Mouse (Mus musculus): ENCODE data around the gene Klhl26.
"Not testable (repeated sequence)": the region's sequence is repeated elsewhere in the genome, so short reads cannot be mapped to it uniquely, and the experiment has no call there.

Klhl26 gene

DNA sequence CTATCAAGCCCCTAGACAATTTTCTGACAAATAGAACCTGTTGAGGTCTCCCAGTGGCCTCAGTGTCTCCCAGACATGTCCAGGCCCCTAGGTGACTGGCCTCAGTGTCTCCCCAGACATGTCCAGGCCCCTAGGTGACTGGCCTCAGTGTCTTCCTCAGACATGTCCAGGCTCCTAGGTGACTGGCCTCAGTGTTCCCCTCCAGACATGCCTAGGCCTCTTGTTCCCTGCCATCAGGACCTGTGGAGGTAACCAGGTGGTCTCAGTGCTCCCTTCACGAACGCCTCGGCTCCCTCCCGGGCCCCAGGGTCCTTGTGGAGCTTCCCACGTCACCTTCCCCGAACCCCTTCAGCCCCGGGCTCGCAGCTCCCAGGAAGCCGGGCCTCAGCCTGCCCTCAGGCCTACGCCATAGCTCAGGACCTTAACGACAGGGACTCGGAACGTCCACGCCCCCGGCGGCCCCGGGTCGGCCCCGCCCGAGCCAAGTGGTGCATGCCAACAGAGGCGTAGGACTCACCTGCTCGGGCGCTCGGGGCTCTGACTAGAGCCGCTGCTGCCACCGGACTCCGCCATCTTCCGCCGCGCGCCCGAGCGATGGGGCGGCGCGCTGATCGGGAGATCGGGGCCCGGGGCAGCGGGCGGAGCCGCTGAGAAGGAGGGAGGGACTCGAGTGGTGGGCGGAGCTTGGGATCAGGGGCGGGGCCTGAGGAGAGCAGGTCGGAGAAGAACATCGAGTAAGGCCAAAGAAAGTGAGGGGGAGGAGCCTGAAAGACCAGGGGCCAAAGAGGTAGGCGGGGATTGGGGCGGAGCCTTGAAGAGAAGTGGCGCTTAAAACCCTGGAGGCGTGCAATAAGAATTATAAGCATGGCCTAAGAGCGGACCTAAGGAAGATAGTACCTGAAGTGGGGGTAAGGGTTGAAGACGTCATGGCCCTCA, at the start of gene Klhl26:
Gene Klhl26 (minus strand): TSS at position 636 of the 936 bp plus-strand sequence.
- in situ Hi-C loops (cut with MboI; ENCODE audit: low pct_unique_long_range_greater_than_20kb in 1 of 2, low sequenced_read_pairs in 2 of 2, unreplicated experiment in 1 of 2) = no loop called here

DNA sequence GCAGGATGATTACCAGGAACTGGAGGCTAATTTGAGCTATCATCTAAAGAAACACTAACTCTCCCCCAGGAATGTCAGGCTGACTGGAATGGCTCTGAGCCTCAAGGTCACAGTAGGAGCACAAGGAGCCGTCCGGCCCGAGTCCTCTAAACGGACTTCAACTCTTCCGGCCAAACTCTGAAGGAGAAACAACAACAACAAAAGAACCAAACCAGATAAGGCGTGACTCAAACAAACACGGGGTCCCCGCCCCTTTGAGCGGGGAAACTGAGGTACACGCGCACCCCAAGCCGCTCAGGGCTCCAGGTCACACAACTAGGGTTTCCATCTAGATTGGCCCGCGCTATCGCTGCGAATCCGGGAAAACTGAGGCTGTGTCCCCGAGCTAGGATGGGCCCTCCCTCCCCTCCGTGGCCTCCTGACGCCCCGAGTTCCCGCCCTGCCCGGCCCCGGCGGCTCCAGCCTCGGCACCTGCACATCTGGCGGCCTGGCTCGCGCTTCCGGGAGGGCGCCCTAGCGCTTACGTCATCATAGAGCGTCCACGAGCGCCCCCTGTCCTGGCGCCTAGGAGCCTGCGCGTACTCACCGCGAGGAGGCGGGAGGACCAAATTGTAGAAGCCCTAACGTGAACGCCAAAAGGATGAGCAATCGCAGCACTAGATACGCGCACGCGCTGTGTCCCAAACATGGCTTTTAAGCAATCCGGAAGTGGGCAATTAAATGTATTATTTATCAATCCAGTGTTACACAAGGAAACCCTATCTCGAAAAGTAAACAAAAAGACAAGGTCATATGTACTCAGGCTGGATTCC, 46.0 kb upstream of the Klhl26 start:
- in situ Hi-C loops (cut with MboI; ENCODE audit: low pct_unique_long_range_greater_than_20kb in 1 of 2, low sequenced_read_pairs in 2 of 2, unreplicated experiment in 1 of 2) = no loop called here

DNA sequence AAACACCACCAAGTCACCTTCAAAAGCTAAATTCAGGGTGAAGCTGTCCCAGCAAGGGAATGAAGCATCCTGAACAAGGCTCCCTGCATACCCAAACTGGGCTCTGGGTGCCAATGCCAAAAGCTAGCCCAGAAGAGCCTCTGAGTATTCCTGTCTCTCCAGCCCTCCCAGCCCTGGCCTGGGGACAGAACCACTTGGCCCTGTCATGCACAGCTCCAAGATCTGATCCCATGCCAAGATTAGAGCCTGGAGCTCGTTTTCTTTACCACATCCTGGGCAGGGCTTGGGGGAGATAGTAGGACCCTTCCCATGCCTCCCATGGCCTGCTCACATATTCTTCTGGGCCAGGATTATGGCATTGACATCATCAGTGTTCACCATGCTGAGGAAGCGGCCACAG, 42.8 kb upstream of the Klhl26 start:
- in situ Hi-C loops (cut with MboI; ENCODE audit: low pct_unique_long_range_greater_than_20kb in 1 of 2, low sequenced_read_pairs in 2 of 2, unreplicated experiment in 1 of 2) = no loop called here

DNA sequence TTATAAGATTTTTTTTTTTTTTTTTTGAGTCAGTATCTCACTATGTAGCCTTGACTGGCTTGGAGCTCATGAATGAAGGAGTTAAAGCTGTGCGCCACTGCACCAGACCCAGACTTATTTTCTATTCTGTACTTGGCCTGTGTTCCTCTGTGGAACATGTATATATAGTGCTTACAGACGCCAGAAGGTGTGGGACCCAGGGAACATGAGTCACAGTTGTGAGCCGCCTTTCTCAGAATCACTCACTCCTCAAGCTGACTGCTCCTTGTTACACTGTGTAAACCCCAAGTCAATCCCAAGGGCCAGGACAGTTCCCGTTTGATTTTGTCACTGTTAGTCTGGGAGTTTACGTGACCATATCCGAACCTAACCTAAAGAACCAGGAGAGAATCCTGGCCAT, 42.3 kb upstream of the Klhl26 start:
- in situ Hi-C loops (cut with MboI; ENCODE audit: low pct_unique_long_range_greater_than_20kb in 1 of 2, low sequenced_read_pairs in 2 of 2, unreplicated experiment in 1 of 2) = no loop called here

DNA sequence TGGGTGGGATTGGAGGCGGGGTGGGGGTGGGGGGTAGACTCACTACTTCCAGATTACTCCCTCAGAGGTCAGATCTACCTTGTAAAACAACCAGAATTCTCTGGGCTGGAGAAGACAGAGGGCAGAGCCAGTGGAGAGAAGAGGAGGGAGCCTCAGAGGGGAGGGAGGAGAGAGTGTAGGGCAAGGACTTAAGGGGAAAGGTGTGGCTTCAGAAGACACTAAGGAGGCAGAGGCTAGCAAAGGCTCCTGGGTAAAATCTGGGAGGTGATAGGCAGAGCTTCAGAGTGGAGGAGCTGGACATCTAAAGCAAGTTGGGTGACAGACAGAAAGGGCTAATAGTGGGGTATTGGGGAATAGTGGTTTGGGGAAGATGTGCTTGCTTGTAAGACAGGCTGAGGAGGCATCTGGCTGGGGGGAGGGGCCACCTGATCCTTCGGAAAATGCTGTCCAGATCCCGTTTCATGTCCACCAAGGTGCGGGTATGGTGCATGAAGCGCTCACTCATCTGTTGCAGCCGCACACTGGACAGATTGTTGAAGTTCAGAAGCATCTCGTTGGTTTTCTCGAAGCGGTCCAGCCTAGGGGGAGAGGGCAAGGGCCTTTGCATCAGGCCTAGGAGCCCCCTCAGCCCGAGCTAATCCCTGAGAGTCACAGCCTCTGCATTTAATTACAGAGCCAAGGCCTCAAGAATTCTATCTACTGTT, 41.3 kb upstream of the Klhl26 start:
- in situ Hi-C loops (cut with MboI; ENCODE audit: low pct_unique_long_range_greater_than_20kb in 1 of 2, low sequenced_read_pairs in 2 of 2, unreplicated experiment in 1 of 2) = no loop called here

DNA sequence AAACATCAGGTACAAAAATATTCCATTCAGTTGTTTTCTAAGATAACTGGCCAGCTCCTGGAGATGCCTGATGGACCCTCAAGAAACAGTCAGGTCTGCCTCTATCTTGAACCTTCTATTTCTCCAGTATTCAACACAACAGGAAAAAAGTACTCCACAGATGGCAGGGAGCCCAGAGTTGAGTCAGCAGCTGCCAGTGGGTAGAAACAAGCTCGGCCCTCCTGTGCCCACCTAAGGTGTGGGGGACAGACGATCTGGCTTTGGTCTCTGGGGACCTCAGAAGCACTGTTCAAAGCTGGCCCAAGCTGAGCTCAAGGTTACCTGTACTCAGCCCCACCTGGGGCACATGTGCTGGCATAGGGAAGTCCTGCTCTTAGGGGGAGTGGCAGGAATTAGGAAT, 36.7 kb upstream of the Klhl26 start:
- in situ Hi-C loops (cut with MboI; ENCODE audit: low pct_unique_long_range_greater_than_20kb in 1 of 2, low sequenced_read_pairs in 2 of 2, unreplicated experiment in 1 of 2) = no loop called here

DNA sequence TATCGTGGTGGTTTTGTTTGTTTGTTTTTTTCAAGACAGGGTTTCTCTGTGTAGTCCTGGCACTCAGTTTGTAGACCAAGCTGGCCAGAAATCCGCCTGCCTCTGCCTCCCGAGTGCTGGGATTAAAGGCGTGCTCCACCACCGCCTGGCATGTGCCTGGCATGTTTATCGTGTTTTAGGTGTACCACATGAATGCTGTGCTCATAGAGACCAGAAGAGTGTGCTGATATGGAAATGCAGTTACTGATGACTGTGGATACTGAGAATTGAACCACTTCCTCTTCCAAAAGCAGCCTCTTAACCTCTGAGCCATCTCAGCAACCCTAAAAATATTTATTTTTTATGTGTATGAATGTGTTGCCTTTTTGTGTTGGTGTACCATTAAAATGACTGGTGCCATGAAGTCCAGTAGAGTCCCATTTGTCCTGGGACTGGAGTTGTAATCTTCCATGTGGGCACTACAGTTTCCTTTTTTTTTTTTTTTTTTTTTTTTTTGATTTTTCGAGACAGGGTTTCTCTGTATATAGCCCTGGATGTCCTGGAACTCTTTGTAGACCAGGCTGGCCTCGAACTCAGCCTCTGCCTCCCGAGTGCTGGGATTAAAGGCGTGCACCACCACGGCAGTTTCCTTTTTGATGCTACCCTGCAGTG, 35.6 kb upstream of the Klhl26 start:
- in situ Hi-C loops (cut with MboI; ENCODE audit: low pct_unique_long_range_greater_than_20kb in 1 of 2, low sequenced_read_pairs in 2 of 2, unreplicated experiment in 1 of 2) = no loop called here

DNA sequence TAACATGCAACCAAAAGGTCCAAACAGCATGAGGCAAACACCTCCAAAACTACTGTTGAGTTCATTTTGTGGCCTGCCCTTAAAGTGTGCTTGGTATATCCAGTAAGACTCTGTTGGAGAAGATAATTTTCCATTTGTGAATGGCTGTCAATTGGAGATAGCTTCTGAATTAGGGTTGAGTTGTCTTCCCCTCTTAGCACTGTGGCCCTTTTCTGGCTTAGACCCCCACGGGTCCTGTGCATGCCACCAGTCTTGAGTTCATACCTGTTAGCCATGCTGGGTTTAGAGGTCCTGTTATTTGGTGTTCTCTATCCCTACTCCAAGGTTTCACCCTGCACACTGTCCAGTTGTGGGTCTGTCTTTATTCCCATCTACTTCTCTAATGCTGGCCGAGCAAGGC, 35.0 kb upstream of the Klhl26 start:
- in situ Hi-C loops (cut with MboI; ENCODE audit: low pct_unique_long_range_greater_than_20kb in 1 of 2, low sequenced_read_pairs in 2 of 2, unreplicated experiment in 1 of 2) = no loop called here

DNA sequence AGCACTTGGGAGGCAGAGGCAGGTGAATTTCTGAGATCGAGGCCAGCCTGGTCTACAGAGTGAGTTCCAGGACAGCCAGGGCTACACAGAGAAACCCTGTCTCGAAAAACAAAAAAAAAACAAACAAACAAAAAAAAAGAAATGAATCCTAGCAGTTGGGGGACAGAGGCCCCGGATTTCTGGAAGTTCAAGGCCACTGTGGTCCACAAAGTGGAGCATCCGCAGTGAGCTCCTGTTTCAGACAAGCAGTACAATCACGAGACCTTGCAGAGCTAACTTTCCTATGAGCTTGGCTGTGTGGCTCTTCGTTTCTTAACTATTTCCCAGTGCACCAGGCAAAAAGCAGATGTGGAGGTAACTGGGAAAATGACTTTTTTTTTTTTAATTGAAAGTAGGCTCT, 34.4 kb upstream of the Klhl26 start:
- in situ Hi-C loops (cut with MboI; ENCODE audit: low pct_unique_long_range_greater_than_20kb in 1 of 2, low sequenced_read_pairs in 2 of 2, unreplicated experiment in 1 of 2) = not testable (repeated sequence)

DNA sequence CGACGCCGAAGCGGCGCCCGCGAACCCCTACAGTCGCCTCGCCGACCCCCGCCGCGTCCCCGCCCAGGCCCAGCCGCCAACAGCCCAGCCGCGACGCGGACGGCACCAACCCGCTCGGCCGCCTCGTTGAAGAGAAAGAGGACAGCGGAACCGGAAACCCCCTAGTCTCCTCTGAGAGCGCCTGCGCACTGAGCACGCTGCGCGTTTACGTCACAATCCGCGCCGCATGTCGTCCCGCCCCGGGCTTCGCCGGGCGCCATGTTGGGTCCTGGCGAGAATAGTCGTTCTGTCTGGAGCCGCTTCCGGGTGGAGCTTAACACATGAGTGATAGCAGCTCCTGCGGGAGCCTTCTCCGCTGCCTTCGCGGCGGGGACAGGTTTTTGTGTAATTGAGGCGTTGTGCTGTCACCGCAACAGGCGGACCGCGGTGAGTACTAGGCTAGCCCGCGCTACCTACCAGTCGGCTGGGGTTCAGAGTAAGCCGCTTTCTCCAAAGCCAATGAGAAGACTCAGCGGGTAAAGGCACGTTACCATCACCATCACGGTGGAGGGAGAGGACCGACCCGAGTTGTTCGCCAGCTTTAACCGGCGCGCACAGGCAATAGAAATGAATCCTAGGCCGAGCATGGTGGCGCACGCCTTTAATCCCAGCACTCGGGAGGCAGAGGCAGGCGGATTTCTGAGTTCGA, 33.6 kb upstream of the Klhl26 start, which contains the start of gene Uba52:
Gene Uba52 (minus strand): TSS at position 574 of the 688 bp plus-strand sequence.
- in situ Hi-C loops (cut with MboI; ENCODE audit: low pct_unique_long_range_greater_than_20kb in 1 of 2, low sequenced_read_pairs in 2 of 2, unreplicated experiment in 1 of 2) = no loop called here

DNA sequence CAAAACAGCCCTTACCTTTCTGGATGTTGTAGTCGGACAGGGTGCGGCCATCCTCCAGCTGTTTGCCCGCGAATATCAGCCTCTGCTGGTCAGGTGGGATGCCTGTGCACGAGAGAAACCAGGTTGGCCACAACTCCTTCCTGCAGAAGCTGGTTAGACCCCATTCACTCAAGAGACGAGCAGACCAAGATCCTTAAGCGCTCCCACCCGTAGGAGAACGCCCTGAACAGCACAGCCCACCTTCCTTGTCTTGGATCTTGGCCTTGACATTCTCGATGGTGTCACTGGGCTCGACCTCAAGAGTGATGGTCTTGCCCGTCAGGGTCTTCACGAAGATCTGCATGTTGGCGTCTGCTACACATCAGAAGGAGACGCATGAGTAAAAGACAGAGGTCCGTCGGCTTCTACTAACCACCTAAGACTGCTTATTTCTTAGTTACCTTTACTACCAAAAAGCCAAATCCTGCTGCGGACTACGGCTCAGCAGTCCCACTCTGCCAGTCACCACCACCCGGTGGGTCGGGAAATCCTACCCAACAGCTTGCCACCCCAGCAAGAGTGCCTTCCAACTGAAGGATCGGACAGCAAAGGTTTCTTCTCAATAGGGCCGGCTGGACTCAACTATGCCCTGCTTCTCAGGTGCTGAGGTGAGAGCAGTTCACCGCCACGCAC, 32.6 kb upstream of the Klhl26 start:
- in situ Hi-C loops (cut with MboI; ENCODE audit: low pct_unique_long_range_greater_than_20kb in 1 of 2, low sequenced_read_pairs in 2 of 2, unreplicated experiment in 1 of 2) = loop anchor here in 1 of 2 experiments (10.0 kb wide), 1 partner anchor 95 kb away; no protein-coding TSS in a partner anchor

DNA sequence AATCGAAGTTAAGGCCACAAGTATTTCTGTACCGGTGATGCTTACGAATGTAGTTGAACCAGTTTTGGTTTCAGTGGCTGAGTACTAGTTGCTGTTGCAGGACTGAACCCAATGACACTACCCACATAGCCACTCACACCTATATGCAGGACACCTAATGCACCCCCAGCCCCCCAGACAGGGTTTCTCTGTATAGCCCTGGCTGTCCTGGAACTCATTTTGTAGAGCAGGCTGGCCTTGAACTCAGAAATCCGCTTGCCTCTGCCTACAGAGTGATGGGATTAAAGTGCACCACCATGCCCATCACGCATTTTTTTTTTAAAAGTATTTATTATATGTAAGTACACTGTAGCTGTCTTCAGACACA, 30.2 kb upstream of the Klhl26 start:
- in situ Hi-C loops (cut with MboI; ENCODE audit: low pct_unique_long_range_greater_than_20kb in 1 of 2, low sequenced_read_pairs in 2 of 2, unreplicated experiment in 1 of 2) = loop anchor here in 1 of 2 experiments (10.0 kb wide), 1 partner anchor 92 kb away; no protein-coding TSS in a partner anchor

DNA sequence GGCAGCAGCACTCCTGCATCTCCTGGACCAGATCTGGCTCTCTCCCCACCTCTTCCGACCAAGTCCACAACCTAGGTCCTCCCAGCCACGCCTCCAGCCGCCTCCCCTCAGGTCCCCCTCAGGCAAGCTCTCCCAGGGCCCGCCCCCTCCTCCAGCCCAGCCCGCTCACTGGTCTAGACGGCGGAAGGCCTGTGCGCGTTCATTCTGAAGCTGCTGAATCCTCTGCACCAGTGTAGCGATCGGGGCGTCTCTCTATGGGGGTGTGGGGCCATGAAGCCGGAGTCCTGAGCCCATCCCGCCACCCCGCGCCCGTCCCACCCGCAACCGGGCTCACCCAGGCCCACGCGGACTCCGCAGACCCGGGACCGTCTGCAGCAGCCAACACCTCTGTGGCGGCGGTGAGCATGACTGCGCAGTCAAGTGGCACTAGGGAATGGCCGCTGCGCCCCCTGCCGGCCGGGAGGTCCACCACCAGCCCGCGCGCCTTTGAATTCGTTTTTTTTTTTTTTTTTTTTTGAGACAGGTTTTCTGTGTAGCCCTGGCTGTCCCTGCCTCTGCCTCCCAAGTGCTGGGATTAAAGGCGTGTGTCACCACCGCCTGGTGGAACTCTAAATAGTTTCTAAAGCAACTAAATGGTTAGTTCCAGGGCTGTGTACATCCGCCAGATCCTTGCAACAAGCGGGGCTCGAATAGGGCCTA, 29.7 kb upstream of the Klhl26 start, which contains the start of gene Rex1bd:
Gene Rex1bd (minus strand): TSS at position 425 of the 699 bp plus-strand sequence.
- in situ Hi-C loops (cut with MboI; ENCODE audit: low pct_unique_long_range_greater_than_20kb in 1 of 2, low sequenced_read_pairs in 2 of 2, unreplicated experiment in 1 of 2) = loop anchor here in 1 of 2 experiments (10.0 kb wide), 1 partner anchor 92 kb away; no protein-coding TSS in a partner anchor

DNA sequence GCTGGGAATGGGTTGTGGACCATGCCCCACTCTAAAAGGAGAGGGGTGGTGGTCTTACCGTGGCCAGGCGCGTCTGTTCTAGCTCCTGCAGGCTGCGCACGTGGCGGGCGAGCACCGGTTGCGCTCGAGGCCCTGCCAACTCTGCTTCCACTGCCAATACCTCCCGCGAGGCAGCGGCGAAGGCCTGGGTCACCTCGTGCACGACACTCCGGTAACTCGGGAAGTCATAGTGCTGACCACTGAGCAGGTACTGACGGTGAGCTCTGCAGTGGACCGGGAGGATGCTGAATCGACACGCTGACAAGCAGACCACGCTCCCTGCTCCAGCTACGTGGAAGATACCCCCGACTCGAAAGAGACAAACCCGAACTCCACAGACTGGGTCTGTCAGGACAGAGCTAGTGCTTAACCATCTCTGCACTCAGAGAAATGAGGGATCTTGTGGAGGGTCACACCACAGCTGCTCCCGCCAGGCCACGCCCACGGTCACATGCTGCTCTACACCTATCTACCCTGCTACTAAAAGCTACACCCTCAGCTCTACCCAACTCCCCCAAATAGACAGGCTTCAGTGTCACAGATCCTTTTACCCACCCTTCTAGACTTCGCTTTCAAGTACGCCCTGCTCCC, 29.0 kb upstream of the Klhl26 start:
- in situ Hi-C loops (cut with MboI; ENCODE audit: low pct_unique_long_range_greater_than_20kb in 1 of 2, low sequenced_read_pairs in 2 of 2, unreplicated experiment in 1 of 2) = loop anchor here in 1 of 2 experiments (10.0 kb wide), 1 partner anchor 91 kb away; no protein-coding TSS in a partner anchor

DNA sequence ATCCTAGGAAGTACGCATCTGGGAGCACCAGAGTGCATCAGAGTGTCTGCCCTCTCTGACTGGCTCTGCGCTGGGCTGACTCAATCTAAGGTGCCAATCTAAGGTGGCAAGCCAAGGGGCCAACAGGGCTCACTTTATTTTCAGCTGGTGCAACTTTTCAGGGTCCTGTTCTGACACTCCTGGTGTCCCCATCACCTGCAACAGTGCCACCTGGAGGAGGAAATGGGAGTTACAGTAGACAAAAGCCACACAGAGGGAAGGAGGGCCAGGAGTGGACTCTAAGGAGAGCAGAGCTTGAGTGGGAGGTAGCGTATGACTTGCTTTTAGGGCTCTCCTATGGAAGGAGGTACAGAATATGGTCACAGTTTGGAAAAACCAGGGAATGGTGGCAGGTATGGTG, 28.1 kb upstream of the Klhl26 start:
- in situ Hi-C loops (cut with MboI; ENCODE audit: low pct_unique_long_range_greater_than_20kb in 1 of 2, low sequenced_read_pairs in 2 of 2, unreplicated experiment in 1 of 2) = loop anchor here (5.0 to 10.0 kb wide), 2 partner anchors 90 to 93 kb away; no protein-coding TSS in a partner anchor

DNA sequence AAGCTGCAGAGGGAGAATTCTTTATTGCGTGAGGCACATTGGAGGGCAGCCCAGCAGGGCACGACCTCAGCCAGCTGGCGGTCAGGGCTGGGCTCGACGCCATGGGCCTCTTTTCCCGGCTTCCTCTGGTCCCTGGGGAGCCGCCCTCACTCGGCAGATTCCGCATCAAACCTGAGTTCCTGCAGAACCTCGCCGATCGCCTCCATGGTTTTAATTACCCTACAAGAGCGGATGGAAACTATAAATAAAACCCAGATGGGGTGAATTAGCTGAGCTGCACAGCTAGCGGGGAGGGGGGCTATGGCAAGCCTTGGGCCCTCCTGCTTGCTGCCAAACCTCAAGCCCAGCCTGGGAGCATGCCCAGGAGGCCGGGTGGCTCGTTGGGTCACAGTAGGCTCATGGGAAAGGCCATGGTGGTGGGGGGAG, 27.5 kb upstream of the Klhl26 start:
- in situ Hi-C loops (cut with MboI; ENCODE audit: low pct_unique_long_range_greater_than_20kb in 1 of 2, low sequenced_read_pairs in 2 of 2, unreplicated experiment in 1 of 2) = loop anchor here (5.0 to 10.0 kb wide), 2 partner anchors 90 to 92 kb away; no protein-coding TSS in a partner anchor

Data from mouse embryonic stem cell (cell line).